Mouse (Mus musculus): Measurements from ENCODE around the gene Vkorc1l1.

- TF ChIP-seq CTCF (IDR thresholded peaks at IDR 0.05; ENCODE audit: control insufficient read depth, insufficient read depth, low read length) (no peak), POLR2A (IDR thresholded peaks at IDR 0.05; ENCODE audit: borderline replicate concordance, control insufficient read depth, low read depth, low read length) (no peak)
These were observed 16.8 kb upstream of the Vkorc1l1 start for GRCm38 (mm10) chr5:129924820-129925452.
